Mouse (Mus musculus) liver, postnatal 0 days (tissue): ENCODE results near the gene Fam185a.

Experiments
- CTCF ChIP-seq: sonication (generic); IDR thresholded peaks from 2 replicates; pipeline ENCODE4 v1.5.1; 2016; ENCODE audit warnings: antibody characterized with exemption, low read depth
- EP300 ChIP-seq: IDR thresholded peaks from 2 replicates; pipeline ENCODE4 v1.6.1; 2016; ENCODE audit warnings: antibody characterized with exemption, low read depth, mild to moderate bottlenecking

DNA sequence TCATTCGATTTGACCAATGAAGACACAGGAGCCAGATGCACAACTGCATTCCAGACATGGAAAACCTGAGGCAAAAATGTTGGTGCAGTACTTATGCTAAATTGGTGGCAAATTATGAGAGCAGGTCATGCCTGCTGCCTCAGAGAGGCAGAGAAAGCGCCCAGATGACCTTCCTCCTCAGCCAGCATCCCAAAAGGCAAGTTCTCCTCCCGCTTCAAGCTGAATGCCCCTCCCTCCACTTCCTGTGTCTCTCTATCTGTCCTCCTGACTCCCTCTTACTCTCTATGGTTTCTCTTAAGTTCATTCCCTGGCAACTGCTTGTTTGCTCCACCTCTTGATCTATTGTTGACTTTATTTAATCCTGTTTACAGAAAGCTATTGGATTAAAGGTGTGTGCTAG is 70.0 kb downstream of the Fam185a start:
- TF ChIP-seq EP300 (no peak), CTCF (no peak)
